Mouse (Mus musculus) midbrain, embryonic 12.5 days (tissue): Measurements from ENCODE around the gene Vgll3. TPM values are rescaled to one million over a fixed set of nuclear protein-coding genes. Genes with fewer than 3 reads are reported as not detected.

Experiments
- ATAC-seq: fragments of 200-750 bp; cut with Nextera tagmentation; 2 replicates; pipeline ENCODE4 v1.8.0; 2017; ENCODE audit warnings: low read depth, moderate TSS enrichment, moderate library complexity; ENCODE audit not compliant: low FRiP score
- H3K27ac ChIP-seq: fragments of 300-500 bp; sonication (generic); replicated peaks from 2 replicates; pipeline ENCODE4 v1.5.1; 2016; ENCODE audit warnings: mild to moderate bottlenecking
- H3K27me3 ChIP-seq: fragments of 300-500 bp; sonication (generic); 2 replicates; pipeline ENCODE4 v1.6.1; 2016; ENCODE audit warnings: mild to moderate bottlenecking
- H3K36me3 ChIP-seq: fragments of 300-500 bp; sonication (generic); 2 replicates; pipeline ENCODE4 v1.6.1; 2016
- H3K4me1 ChIP-seq: fragments of 300-500 bp; sonication (generic); 2 replicates; pipeline ENCODE4 v1.6.1; 2016
- H3K4me2 ChIP-seq: fragments of 300-500 bp; sonication (generic); replicated peaks from 2 replicates; pipeline ENCODE4 v1.6.1; 2016; ENCODE audit warnings: mild to moderate bottlenecking, moderate library complexity
- H3K4me3 ChIP-seq: fragments of 300-500 bp; sonication (generic); 2 replicates; pipeline ENCODE4 v1.5.1; 2016; ENCODE audit warnings: mild to moderate bottlenecking
- H3K9ac ChIP-seq: fragments of 300-500 bp; sonication (generic); replicated peaks from 2 replicates; pipeline ENCODE4 v1.6.1; 2016; ENCODE audit warnings: mild to moderate bottlenecking, moderate library complexity
- H3K9me3 ChIP-seq: fragments of 300-500 bp; sonication (generic); 2 replicates; pipeline ENCODE4 v1.6.1; 2016; ENCODE audit warnings: mild to moderate bottlenecking
- WGBS: fragments of 180-500 bp; shearing (Covaris S2); methylation state at CpG from one replicate; pipeline ENCODE4 v1.1.7; 2016; 5-methylcytosine and 5-hydroxymethylcytosine counted together
- polyA plus RNA-seq: library from polyadenylated mRNA; unstranded; fragments of >200 nt; fragmentation: Nextera tagmentation; extraction: Ambion mirVana; gene quantifications from 2 replicates; pipeline ENCODE4 v1.2.1, GENCODE M21; 2016

Vgll3 gene
- polyA plus RNA-seq, 1 experiment from 2014 or later = 3.4 TPM

- WGBS = 78% methylated on average over 2 of the region's 2 CpGs
- Histone ChIP-seq H3K27ac (no peak overlapping the region), H3K4me2 (no peak overlapping the region), H3K4me3 (no peak overlapping the region), H3K4me1 (no peaks in the 10 kb centered on the region), H3K9ac (no peak overlapping the region), H3K36me3 (no peaks in the 10 kb centered on the region), H3K9me3 (no peaks in the 10 kb centered on the region), H3K27me3 (no peaks in the 10 kb centered on the region)
- no peak for ATAC-seq
These were observed 52.9 kb downstream of the Vgll3 start for GRCm38 (mm10) chr16:65867927-65868326.

GRCm38 (mm10) chr16:65868933-65869332 is 53.9 kb downstream of the Vgll3 start:
- Histone ChIP-seq H3K4me2 (no peak overlapping the region), H3K4me3 (no peak overlapping the region), H3K27me3 (no peaks in the 10 kb centered on the region), H3K9me3 (no peaks in the 10 kb centered on the region), H3K4me1 (no peaks in the 10 kb centered on the region), H3K9ac (no peak overlapping the region), H3K36me3 (no peaks in the 10 kb centered on the region), H3K27ac (no peak overlapping the region)
- ATAC-seq = no peak
- WGBS = 76% methylated on average over 2 of the region's 2 CpGs

GRCm38 (mm10) chr16:65888940-65889339 is 73.9 kb downstream of the Vgll3 start:
- Histone ChIP-seq H3K9ac (no peak overlapping the region), H3K4me2 (no peak overlapping the region), H3K27me3 (no peaks in the 10 kb centered on the region), H3K4me1 (no peaks in the 10 kb centered on the region), H3K36me3 (no peaks in the 10 kb centered on the region), H3K9me3 (no peaks in the 10 kb centered on the region), H3K4me3 (no peak overlapping the region), H3K27ac (no peak overlapping the region)
- WGBS = 80% methylated on average over 4 of the region's 4 CpGs
- no peak for ATAC-seq
